Mouse (Mus musculus) cerebellum, adult 9-10 months (tissue): ENCODE measurements around the gene Clip1.
"Not testable (repeated sequence)": the region's sequence is repeated elsewhere in the genome, so short reads cannot be mapped to it uniquely, and the experiment has no call there.

Source experiments
- DNase-seq: peaks from one replicate; pipeline ENCODE4 v3.0.0; 2022

Gene Clip1

DNA sequence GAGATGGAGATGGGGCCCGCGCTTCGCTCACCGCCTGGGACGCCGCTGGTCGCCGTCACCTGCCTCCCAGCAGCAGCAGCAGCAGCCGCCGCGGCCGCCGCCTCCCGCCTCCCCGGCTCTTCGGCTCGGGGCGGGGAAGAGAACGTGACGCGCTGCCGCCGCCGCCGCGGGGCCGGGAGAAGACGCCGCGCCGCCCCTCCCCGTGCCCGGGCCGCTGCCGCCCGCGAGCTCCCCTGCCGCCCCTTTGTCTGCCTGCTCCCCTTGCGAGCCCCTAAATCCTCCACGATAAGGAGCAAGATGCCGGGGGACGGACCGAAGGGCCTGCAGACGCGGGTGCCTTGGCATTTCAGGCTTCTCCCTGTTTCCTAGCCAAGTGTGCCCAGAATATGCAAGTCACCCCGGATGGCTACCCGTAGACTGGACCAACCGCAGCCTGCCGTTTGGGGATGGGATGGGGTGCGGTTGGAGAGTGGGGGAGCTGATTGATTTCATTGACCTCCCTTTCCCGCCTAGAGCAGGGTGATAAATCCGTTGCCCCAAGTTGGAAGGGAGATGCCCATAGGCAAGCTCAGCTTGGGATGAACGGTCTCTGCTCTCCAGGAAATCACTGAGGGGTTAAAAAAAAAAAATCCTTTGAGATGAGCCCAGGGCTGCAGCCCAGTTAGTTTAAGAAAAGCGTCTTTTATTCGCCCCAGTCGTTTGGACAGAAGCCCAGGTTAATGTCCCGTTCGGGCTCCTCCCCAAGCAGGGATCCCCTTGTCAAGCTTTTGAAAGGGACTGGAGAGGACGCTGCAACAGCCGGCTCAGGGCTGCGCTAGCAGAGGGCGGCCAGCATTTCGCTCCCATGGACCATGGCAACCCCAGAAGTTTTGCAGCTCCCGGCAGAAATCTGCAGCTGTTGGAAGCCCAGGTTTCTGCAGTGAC is at the start of gene Clip1:
Gene Clip1 (minus strand): TSS at position 398 of the 924 bp plus-strand sequence.
- DNase-seq = peak; percentile 70

DNA sequence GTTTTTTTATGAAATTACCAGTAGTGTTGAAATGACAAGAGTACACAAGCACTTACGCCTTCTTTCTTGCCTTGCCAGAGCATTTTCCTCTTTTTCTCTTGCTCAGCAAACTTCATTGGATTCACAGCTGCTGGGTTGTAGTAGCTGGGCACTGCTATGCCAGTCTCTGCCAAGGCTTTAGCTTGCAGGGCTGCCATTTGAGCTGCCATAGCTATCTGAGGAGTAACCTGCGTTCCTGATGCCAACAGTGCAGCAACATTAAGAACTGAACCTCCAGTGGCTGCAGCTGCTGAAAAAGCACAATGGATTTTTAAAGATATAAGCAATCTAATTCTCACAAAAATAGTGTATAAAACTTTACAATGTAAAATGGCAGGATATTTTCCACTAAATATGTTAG is 46.6 kb upstream of the Clip1 start:
- no peak for DNase-seq

DNA sequence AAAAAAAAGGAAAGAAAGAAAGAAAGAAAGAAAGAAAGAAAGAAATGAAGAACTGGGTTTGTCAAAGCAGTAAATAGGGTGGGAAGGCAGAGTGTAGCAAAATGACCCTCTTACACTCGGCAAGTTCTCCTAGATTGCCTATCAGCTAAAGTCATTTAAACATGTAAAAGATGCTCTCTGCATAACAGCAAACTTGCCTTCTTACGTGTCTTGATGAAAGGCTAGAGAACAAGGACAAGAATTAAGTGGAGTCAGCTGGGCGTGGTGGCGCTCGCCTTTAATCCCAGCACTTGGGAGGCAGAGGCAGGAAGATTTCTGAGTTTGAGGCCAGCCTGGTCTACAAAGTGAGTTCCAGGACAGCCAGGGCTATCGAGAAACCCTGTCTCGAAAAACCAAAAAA is 39.4 kb upstream of the Clip1 start:
- DNase-seq = not testable (repeated sequence)

DNA sequence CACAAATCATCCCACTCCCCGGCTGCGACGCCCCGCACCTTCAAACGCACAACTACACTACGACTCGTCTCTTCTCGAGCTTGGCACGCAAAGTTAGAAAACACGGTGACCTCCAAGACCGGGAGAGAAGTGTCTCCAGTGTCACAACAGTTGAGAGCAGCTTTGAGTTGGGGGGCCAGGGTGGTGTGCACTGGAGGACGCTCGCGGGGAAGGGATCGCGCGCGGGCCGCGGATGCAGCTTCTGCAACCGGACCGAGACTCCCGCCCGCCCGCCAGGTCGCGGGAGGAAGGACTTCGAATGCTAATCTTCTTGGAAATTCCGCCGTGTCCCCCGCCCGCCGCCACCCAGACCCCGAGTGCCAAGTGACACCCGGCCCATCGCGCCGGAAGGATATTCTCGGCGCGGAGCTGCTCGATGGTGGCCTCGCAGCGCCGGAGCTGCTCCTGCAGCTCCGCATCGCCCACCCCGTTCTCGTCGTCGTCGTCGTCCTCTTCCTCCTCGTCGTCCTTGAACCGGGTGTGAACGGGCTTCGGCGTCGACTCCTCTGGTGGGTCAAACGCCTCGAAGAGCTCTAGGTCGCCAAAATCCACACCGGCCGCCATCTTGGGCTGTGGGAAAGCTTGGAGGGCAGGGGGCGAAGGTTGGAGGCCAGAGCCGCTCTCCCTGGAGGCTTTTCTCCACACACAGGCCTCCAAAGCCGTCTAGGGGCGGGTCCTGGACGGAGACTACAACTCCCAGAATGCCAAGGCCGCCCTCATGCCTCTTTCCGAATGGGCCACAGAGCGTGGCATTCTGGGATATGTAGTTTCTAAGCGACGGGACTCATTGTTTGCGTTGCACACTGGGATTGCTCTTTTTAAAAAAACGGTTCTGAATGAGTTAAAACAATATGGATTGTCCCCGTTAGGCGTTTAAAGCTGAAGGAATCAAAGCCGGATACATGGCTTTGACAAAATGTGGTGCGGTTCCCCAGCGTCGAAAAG is 36.2 kb upstream of the Clip1 start, which contains the start of gene Zcchc8:
Gene Zcchc8 (minus strand): TSS at position 773 of the 984 bp plus-strand sequence.
- DNase-seq = peak; percentile 98

DNA sequence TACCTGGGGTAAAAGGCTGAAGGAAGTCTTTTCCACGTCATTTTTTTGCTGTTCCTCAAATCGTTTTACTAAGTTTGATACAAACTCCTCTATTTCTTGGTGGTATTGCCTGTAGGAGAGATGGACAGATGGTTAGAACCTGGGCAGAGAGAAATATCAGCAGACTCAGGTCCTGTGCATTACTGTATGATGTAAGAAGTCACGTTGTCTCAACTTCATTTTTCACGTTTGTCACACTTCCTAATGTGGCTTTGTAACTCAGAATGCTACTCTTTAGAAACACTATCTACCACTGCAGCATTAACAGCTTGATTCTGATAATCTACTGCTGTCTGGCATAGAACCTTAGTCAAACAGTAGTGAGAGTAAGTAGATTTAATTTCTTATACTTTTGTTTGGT is 30.2 kb upstream of the Clip1 start:
- no peak for DNase-seq

DNA sequence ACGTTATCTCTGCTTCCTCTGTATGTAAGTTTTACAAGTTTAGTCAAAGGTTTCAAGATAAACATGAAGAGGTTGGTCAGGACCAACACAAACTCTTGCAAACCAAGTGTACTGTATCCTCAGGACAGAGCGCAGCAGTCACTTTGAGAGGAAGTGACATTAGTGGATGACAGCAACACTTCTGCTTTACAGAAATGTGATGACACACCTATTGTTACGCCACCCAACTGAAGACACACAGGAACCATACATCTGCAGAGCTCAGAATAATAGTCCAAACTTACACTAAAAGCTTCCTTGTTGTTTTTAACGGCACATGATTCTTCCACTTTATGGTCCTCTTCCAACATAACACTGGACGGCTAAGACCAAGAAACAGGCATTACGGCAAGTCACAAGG is 29.4 kb upstream of the Clip1 start:
- DNase-seq = no peak

DNA sequence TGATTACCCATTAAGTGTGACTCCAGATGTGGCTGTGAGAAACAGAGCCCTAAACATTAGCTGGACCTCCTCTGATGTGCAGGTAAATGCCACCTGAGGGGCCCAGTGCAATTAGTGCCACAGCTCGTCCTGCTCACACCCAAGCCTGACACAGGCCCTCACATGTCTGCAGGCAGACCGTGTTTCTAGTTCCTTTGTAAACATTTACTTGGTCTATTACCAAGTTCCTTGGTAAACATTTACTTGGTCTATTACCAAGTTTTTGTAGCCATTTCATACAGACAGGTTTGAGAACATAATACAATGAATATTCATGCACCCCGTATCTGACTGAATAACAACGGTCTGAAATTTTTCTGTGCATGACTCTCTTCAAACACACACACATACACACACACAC is 25.2 kb upstream of the Clip1 start:
- DNase-seq = no peak

DNA sequence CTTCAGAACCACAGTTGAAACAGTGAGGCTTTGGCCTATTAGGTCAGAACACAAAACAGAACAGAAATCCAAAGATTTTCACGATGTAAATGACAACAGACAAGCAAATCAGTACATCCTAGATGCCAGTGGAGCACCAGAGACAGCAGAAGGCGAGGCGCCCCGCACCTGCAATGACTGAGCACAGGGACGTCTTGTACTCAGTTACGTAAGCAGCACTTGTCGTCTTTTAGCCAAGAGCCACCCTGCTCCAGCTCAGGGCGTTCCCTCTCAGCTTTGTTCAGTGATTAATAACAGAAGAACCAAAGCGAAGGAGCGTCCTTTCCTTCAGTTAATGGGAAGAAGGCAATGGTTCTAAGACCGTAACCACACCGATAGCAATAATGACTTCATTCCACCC is 24.2 kb upstream of the Clip1 start:
- DNase-seq = no peak

DNA sequence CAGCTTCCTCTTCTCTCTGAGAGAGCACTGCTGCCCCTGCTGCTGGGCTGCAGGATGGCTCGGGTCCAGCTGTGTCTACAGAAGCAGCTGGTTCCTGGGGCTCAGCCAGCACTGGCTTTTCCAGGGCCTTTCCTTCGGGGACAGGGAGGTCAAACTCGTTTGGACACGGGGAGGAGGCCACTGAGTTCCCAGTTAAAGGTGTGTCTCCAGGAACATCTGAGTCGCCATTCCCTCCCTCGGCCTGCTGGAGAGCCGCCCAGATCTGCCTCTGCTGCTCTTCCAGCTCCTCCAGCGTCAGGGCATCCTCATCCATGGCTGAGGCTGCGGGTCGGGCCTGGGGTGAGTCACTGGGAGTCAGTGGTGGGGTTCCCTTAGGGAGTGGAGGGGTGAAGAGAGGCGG is 16.2 kb upstream of the Clip1 start:
- DNase-seq = no peak

DNA sequence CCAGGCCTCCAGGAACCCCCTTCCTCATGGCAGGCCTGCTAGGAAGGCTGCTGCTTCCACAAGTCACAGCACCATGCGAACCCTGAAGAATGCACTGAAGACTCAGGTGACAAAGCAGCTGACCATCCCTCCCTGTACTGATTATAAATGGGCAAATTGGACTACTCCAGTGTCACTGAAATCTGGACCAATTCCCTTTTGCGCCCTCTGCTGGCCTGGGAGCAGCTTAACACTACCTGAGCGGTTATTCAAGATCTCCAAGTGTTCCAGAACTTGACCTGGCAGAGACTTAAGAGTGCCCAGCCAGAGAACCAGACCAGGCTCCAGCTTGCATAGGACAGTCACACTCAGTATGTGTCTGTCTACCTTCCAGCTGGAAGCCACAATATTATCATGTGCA is 14.8 kb upstream of the Clip1 start:
- DNase-seq = peak; percentile 90

DNA sequence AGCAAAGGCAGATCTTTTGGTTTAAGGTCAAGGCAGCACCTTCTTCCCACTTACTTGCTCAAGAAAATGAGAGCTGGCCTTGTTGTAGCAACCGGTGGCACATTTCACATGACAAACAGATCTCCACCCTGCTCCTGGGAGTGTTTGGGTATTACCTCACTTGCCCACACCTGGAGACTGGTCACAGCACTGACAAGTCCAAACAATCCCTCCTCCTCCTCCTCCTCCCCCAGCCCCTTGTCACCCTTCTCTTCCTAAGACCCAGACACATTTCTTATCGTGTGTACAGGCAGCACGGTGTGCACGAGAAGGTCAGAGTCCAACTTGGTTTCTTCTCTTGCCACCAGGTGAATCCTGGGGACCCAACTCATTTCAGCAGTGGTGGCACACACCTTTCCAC is 12.5 kb upstream of the Clip1 start:
- no peak for DNase-seq

DNA sequence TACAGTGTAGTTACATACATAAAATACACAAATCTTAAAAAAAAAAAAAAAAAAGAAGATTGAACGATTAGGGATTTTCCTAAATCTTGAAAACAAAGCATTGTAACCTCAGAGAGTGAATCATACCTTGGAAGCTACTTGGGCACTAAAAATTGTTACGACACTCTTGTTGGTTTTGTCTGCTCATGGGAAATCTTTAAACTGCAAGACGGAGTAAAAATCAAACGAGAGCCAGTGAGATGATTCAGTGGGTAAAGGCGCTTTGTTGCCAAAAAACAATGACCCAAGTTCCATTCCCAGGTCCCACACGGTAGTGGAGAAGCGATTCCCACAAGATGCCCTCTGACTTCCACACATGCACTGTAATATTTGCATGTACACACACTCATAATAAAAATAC is 11.8 kb upstream of the Clip1 start:
- no peak for DNase-seq

DNA sequence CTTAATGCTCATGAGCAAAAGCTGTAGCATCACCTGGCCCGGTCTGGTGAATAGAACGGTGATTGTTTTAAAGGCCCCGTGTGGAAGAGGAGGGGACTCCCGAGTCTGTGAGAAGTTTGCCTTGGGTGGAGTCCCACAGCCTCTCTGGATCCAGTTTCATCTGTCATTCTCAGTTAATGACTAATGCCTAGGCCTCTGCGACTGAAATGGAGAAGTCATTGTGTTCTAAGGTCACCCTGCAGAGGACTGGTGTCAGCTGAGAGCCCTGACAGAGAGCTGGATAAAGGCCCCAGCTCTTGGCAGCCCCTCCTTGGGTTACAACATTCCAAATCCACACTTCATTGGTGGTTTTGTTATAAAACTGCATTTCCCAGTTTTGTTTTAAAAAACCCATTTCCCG is 10.1 kb upstream of the Clip1 start:
- no peak for DNase-seq

DNA sequence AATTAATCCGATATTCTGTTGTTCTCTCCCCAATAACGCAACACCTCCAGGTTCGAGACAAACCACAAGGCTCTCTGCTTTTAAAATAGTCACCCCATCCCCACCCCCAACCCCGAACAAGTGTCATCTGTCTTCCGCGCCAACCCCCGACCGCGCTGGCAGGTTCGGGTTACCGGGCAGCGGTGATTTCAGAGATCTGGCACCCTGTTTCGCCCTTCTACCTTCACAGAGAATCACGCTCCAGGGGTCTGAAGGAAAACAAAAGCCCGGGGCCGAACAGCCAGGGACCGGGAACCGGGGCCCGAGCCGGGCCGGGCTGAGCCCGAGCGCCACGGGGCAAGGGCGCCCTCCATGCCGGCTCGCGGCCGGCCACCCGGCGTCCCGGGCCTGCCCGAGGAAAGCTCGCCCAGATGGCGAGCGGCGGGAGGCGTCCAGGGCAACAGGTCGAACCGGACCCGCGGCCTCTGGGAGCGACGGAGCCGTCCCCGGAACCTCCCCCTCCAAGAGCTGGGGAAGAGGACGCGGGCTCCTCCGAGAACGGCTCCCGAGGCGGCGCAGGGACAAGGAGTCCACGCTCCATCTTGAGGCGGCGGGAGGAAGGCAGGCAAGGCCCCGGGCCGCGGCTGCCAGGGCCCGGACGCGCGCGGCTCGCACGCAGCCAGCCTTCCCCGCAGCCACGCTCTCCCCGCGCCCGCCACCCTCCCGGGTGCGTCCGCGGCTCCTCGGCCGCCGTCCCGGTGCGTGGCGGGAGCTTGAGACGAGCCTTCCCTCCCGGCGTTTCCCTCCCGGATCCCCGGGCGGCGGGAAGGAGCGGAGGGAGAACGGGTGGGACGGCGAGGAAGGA is 819 bp downstream of the Clip1 start:
- peak; percentile 81 for DNase-seq

DNA sequence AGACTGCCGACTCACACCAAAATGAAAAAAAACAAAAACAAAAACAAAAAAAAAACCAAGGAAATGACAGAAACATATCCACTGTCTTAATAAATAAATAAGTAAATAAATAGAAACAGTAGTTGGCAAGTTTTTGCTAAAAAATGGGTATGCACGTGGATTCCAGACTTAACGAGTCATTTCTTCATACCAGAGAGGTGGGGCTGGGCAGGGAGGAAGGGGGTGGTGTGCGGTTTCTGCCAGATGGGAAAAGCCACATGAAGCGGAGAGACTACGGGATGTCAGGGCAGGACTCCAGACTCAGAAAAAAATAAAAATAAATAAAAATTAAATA is 1.4 kb downstream of the Clip1 start:
- DNase-seq = no peak

DNA sequence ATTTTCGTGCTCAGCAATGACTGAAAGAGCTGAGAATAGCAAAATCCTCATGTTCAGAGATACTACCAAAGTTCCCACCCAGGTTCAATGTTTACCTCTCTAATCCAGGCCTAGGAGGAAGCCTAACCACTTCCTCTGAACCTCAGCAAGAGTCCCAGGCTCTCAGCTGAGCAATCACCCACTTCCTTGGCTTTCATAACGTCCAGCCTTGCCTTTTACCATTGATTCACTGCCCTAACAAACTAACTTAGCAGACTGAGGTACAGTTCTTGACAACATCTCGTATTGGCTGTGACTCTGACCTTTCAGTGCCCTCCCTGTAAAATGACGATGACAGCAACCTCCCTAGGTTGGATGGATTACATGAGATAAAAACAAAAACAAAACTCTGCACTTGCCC is 2.0 kb downstream of the Clip1 start:
- DNase-seq = peak; percentile 32

DNA sequence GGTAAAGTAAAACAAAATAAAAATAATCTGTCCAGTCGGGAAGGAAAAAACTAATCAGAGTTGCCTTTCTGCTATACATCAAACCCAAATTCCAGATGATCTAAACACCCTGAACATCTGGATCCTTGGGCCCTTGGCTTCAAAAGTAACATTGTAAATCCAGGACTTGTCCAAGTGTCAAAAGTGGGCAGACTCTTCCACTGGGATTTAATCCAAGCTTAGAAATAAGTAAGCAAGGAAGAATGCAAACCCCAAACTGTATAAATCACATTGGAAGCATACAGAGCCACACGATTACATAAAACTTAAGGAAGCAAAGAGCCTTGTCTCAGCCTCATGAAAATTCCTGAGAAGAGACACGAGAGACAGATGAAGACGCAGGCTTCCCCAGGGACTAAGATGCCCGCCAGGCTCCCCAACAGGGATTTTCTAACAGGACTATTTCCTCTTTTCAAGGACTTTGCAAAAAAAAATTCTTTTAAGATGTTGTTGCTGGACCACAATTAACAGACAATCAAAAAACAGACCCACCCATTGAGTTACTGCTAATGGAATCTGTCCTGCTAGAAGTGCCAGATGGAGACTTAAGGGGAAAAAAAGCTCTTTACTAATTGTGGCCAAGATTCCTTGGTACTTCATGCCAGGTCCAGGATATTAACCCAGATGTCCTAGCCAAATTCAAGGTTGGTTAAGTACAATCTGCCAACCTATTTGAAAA is 4.7 kb downstream of the Clip1 start:
- peak; percentile 93 for DNase-seq

DNA sequence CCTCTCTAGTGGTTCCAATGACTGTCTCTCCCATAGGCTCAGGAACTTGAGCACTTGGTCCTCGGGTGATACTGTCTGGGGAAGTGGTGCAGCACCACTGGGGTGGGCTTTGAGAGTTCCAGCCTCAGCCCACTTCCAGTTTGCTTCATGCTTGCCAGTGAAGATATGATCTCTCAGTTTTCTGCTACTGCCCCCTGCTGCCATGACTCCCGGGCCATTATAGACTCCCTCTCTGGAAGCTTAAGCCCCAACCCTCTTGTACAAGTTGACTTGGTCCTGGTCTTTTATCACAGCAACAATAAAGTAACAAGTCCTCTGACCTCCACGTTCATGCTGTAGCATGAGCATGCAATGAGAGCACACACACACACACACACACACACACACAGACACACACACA is 5.3 kb downstream of the Clip1 start:
- DNase-seq = no peak

DNA sequence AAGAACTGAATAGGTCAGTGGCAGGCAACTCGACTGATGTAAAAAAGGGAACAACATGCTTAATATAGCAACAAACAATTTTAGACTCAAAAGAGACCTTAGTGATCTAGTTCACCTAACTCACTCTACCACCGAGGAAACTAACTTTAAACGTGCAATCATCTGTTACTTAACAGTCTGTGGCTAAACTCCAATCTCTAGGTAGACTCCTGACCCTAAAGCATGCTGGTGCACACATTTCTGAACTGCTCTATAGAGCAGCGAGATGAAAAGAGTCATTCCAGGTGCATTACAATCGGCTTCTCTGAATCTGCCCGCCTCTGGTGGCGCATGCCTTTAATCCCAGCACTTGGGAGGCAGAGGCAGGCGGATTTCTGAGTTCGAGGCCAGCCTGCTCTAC is 8.7 kb downstream of the Clip1 start:
- DNase-seq = no peak

DNA sequence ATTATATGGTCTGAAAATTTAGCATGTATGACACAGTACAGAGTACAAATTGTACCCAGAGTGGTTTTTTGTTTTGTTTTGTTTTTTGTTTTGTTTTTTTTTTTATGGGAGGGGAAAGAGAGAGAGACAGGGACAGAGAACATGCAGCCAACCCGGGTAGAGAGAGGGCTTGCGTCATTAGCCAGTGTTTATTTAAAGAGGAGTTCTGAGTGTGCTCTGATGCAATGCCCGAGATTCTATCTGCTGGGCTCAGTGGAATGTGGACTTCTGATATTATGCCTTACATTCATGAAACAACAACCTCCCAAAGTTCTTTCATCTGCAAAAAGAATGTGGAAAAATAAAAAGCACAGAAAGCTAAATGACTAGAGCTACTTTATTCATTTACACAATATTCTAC is 9.2 kb downstream of the Clip1 start:
- no peak for DNase-seq

DNA sequence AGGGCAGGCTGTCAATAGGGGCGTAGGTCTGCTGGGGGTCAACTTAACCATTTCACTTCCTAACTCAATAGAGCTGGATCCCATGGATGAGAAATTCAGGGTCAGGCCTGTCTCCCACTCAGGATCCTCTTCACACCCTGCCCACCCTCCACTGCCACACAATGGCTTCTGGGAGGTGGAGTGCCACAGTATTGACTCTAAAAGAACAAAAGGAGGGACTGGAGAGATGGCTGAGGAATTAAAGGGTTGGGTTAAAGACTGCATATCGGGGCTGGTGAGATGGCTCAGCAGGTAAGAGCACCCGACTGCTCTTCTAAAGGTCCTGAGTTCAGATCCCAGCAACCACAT is 13.0 kb downstream of the Clip1 start:
- no peak for DNase-seq

DNA sequence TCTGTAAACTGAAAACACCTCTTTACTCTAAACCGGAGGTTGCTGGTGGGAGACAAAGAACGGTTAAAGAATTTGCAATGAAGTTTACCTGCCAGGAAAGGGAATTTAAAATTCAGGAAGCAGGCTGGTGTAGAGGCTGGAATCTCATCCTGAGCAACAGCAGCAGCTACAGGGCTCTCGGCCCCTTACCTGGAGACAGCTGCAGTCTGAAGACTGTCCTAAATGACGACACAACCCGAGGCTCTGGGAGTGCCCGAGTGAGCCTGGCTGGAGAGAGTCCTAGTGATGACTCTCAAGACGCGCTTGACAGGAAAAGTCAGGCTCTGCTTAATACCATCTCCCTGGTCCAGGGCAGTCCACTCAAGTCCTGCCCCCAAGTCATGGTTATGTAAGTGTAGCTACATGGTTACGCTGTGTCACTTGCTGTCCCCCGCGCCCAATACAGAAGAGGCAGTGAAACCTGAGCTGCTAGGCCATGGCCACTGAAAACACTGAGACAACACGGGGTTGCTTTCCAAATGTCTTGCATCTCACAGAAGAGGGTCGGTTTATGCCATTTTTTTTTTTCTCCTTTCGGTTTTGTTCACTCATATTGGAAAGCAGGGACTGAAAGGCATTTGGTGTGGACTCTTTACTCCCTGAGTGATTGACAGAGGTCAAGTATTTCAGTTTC is 13.5 kb downstream of the Clip1 start:
- no peak for DNase-seq
